Mouse (Mus musculus): ENCODE measurements around the gene Etnk1. TPM values are rescaled to one million over a fixed set of nuclear protein-coding genes. Genes with fewer than 3 reads are reported as not detected.

The Etnk1 gene
- total RNA-seq, 1 experiment from 2014 or later, result 104 TPM

- ATAC-seq (replicated peaks; ENCODE audit: low read depth, poor library complexity, severe bottlenecking), result no peak
Measured at GRCm38 (mm10) chr6:143261289-143261665, 94.3 kb downstream of the Etnk1 start.

DNA sequence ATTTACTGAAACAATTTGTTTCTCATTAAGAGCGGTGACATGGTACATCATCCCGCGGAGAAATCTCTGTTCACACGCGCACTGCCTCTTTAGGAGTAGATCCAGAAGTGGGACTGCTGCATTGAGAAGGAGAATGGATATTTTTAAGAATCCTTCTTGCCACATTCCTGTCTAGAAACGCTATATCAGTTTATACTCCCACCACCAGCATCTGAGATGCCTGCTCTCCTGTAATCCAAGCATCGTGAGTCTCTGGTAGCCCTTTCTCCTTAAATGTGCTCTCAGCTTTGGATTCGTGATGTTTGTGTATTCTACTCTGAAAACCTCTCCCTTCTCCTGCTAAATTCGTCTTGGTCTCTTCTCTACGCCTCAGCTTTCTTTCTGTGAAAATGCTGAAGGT lies 98.5 kb downstream of the Etnk1 start:
- no peak for ATAC-seq (replicated peaks; ENCODE audit: low read depth, poor library complexity, severe bottlenecking)

DNA sequence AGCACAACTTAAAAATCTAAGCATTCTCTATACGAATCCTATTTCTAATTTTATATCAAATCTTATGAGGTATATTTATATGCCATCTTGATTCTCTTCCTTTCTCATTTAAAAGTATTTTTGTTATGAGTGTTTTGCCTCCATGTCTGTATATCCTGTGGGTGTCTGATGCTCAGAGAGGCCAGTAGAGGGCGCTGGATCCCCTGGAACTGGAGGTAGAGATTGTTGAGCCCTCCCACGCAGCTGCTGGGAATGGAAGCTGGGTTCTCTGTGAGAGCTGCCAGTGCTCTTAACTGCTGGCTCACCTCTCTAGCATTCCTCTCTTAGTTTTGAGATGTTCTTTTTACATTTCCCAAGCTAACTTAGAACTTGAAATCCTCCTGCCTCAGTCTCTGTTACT lies 112.2 kb downstream of the Etnk1 start:
- no peak for ATAC-seq (replicated peaks; ENCODE audit: low read depth, poor library complexity, severe bottlenecking)

Other genes with a start within 250 kb of the Etnk1 start
- gene St8sia1, start 202.8 kb upstream of the Etnk1 start, total RNA-seq (2017), result 0.50 TPM in 1 of 2 replicates, not detected in the other
- gene C2cd5, start 67.1 kb upstream of the Etnk1 start, total RNA-seq (2017), result 33.8 and 38.7 TPM in 2 replicates